Mouse (Mus musculus) spleen, embryonic (tissue): ENCODE results near the gene Clrn3.
"Not testable (repeated sequence)": the region's sequence is repeated elsewhere in the genome, so short reads cannot be mapped to it uniquely, and the experiment has no call there.

Experiments used
- CTCF ChIA-PET: fragments of 350-600 bp; sonication (Branson Sonifier 250); formaldehyde crosslinking; loops from one replicate; lab custom pipeline; 2022; lab: Charles Lee

Gene Clrn3

DNA sequence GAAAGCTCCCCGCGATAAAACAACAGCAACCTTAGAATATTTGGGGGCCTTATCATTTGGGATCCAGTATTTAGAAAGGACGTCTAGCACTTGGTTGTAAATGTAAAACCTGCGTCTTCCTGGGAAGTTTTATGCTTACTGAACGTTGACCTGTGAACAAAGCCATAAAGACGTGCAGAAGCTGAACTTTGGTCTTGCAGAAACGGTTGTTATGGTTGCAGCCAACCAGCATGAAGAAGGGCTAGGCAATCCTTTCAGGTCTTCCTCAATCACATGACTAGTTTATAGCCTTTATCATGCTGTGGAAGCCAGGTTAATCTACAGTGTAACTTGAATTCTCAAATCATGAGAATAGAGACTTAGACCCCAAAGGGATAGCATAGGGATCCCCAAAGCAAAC lies at the start of gene Clrn3:
TSS of gene Clrn3 (minus strand) at position 140 of the 400 bp plus-strand sequence.
- CTCF ChIA-PET = interaction anchor here (0.7 kb wide), 1 partner anchor 44 kb away, joined by 3 read pairs; no protein-coding TSS in a partner anchor

GRCm38 (mm10) chr7:135576329-135576728 lies 47.9 kb upstream of the Clrn3 start:
- CTCF ChIA-PET = no interaction called here

GRCm38 (mm10) chr7:135575319-135576069 lies 47.0 kb upstream of the Clrn3 start:
- CTCF ChIA-PET = not testable (repeated sequence)

GRCm38 (mm10) chr7:135571951-135572559 lies 43.6 kb upstream of the Clrn3 start:
- CTCF ChIA-PET = no interaction called here

DNA sequence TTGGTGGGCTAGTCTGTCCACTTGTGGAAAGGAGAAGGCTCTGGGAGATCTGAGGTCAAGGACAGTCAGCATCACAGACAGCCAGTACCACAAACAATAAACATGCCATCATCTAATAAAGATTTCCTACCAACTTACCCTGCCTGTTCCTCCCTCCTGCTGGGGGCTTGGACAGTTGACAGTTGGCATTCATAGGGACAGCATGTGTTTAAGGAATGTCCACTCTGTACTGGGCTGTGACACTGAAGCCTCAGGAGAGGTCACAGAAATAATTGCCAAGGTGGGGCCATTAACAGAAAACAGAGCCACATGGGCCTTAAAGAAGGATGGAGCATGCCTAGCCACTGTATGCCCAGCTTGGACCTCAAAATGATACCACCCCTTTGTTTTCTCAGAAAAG lies 42.9 kb upstream of the Clrn3 start:
- CTCF ChIA-PET = no interaction called here

DNA sequence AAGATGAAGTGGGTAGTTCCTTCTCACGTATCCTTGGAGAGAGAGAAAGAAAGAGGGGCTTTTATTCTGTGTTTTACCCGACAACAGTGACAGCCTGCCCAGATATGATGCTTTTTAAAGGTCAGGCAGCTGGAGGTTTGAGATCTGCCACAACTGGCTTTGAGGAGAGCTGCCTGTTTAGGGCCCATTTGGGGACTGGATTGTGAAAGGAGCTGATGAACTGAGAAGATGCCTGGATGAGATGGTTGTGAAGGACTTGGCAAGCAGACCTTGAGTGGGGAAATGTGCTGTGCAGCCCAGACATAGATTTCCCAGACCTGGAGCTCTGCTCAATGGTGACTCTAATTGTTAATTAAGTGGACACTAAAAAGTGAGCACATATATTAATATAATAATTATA lies 40.1 kb upstream of the Clrn3 start:
- CTCF ChIA-PET = interaction anchor here (0.6 kb wide), 1 partner anchor 1926 kb away, joined by 3 read pairs; no protein-coding TSS in a partner anchor

DNA sequence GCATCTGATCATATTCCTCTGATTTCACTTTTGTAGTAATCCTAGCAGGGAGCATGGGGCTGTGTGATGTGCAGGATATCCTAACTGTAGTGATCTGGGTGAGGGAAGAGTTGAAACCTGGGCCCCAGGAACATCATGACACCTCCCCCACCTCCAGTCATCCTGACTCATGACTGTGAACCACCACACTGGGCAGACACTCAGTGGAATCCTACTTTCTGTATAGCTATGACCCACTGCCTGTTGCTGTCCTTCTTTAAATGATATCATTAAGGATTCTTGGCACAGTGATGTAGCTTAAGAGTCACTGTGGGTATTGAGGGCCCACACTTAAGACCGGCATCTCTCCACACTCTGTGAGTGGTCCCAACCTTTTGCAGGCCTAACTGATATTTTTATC lies 39.1 kb upstream of the Clrn3 start:
- CTCF ChIA-PET = no interaction called here

GRCm38 (mm10) chr7:135566013-135566412 lies 37.6 kb upstream of the Clrn3 start:
- CTCF ChIA-PET = no interaction called here

GRCm38 (mm10) chr7:135564022-135564421 lies 35.6 kb upstream of the Clrn3 start:
- CTCF ChIA-PET = no interaction called here

DNA sequence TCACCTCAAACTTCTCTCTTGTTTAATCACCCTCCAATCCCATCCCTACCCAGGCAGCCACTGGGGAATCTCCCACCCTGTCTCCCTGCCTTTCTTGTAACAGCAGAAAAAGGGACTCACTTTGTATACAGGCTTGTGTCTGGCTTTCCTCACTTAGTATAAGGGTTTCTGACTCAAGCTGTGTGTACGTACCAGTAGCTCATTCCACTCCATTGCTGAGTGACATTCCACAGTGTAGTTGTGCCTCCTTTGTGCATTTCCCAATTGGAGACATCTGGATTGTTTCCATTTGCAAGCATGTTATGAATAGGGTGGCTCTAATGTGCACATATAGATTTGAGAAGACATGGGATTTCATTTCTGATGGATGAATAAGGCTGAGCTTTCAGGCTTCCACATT lies 31.8 kb upstream of the Clrn3 start:
- CTCF ChIA-PET = no interaction called here

GRCm38 (mm10) chr7:135556663-135557402 lies 28.4 kb upstream of the Clrn3 start:
- CTCF ChIA-PET = interaction anchor here (0.8 to 1.0 kb wide), 2 partner anchors 8 to 23 kb away, joined by 3 read pairs; no protein-coding TSS in a partner anchor

DNA sequence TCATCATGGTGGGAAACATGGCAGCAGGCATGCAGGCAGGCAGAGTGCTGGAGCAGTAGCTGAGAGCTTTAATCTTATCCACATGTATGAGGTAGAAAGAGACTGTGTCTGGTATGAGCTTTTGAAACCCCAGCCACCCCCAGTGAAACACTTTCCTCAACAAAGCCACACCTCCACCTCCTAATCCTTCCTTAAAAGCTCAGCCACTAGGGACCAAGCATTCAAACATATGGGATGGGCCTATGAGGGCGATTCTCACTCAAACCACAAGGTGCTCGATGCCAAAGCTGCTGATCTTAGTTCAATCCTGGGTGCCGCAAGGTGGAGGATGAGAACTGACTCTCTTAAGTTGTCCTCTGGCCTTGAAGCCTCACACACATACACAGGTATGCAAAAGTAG lies 25.1 kb upstream of the Clrn3 start:
- CTCF ChIA-PET = no interaction called here

DNA sequence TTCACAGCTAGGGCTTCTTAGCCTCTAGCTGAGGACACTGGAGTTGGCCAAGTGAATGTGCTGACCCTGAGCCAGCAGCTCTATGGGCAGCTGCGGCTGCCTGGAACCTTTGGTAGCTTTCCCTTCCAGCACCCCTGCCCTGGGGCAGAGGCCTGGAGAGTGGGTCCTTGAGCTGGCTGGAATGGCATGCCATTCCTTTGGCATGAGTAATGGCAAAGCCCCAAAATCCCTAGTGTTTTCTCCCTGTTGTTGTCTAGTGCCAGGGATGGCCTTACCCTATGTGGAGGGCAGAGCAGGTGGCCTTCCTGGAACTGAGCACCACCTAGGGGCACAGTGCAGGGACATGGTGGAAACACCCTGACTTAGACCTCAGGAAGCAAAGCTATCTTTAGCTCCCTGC lies 23.1 kb upstream of the Clrn3 start:
- CTCF ChIA-PET = no interaction called here

GRCm38 (mm10) chr7:135548434-135548833 lies 20.0 kb upstream of the Clrn3 start:
- CTCF ChIA-PET = interaction anchor here (0.9 kb wide), 1 partner anchor 8 kb away, joined by 3 read pairs; no protein-coding TSS in a partner anchor

- CTCF ChIA-PET = no interaction called here
Measured at GRCm38 (mm10) chr7:135546530-135546929, 18.1 kb upstream of the Clrn3 start.

GRCm38 (mm10) chr7:135545957-135546356 lies 17.5 kb upstream of the Clrn3 start:
- CTCF ChIA-PET = no interaction called here

- CTCF ChIA-PET = no interaction called here
Measured at GRCm38 (mm10) chr7:135544321-135544720, 15.9 kb upstream of the Clrn3 start.

- CTCF ChIA-PET = no interaction called here
Measured at GRCm38 (mm10) chr7:135543033-135543432, 14.6 kb upstream of the Clrn3 start.

DNA sequence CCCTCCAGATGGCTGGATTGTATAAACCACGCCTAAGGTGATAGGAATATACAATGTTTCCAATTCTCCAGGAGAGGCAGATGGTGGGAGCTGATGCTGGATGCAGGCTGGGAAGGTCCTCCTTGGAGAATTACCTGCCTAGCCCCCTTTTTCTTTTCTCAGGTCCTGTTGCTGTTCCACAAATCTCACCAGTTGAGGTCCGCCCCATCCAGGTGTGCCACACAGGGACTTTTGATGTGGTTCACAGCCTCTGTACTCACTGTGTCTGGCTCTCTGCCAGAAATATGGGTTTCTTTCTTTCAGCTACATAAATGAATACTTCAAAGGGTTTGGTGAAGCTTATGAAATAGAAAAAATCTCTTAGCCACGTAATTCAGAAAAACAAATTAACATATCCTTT lies 13.8 kb upstream of the Clrn3 start:
- CTCF ChIA-PET = no interaction called here

DNA sequence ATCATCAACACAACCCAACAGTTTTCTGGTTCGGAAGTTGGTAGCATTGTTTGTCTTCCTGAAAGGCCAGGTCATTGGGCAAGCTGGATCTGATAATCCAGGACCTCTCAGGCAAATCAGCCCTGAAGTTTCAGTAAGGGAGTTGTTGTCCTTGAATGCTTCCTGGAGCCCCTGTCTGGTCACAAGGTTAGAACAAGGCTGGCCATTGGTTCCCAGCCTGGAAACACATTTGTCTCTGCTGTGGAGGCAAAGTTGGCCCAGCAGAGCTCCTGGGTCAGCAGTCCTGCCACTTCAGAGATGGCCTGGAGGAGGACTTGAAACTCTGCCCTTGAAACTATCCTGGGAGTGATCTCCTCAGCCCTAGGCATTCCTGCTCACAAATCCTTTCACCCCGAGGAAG lies 11.0 kb upstream of the Clrn3 start:
- CTCF ChIA-PET = no interaction called here

DNA sequence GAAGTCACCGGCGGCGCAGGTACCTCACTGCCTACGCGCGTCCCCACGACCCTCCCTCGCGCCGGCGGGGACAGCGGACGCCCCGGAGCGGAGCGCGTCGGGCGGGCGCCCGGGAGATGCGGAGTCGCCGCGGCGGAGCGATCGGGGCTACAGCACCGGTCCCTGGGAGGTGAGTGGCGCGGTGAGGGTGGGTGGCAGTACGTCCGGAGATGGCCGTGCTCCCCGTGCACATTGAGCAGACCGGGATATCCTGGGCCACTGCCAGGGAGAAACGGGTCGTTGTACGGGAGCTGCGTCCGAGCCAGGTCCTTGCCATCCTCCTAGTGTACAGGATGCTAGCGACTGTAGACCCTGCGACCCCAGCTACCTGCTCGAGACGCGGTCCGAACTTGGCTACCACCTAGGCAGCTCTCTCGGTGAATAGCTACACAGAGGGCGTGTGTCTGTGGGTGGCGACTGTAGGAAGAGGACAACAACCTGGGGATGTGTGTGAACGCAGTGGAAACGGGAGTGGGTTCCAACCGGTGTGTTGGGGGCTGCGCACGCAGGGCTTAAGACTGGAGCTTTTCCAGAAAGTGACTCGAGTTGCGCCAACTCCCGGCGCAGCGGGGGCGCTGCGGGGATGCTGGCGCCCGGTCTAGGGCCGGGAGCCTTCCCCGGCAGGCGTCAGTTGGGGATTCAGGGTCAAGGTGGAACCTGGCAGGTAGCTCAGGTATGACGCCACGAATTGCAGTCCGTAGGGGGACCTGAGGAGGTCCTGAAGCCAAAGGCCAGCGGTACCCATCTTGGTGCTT lies 9.7 kb upstream of the Clrn3 start:
- CTCF ChIA-PET = interaction anchor here (0.5 to 1.8 kb wide), 5 partner anchors 42 to 131 kb away, joined by 3 to 8 read pairs (median 4); no protein-coding TSS in a partner anchor
